Mouse (Mus musculus): ENCODE data around the gene Gjc2. TPM values are rescaled to one million over a fixed set of nuclear protein-coding genes. Genes with fewer than 3 reads are reported as not detected.

Gene Gjc2
- polyA plus RNA-seq, 1 experiment = 8.9 TPM

DNA sequence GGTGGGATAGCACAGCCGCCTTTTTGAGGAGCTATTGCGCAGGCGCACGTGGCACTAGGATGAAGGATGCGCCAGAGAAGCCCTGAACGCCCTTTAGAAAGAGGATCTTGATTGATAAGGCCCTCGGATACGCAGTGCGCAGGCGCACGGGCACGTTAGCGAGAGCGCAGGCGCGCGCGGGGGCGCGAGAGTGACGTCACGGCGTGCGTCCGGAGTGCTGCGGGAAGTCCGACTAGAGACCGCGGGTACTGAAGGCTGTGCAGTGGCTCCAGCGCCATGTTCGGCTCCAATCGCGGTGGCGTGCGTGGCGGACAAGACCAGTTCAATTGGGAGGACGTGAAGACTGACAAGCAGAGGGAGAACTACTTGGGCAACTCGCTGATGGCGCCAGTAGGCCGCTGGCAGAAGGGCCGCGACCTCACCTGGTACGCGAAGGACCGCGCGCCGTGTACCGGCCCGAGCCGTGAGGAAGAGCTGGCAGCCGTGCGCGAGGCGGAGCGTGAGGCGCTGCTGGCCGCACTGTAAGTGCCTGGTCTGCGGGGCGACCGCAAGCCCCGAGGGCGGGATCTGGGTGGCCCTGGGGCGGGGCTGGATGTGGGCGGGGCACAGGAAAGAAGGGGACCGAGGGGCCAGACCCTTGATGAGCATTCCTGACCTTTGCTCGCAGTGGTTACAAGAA lies 25.3 kb upstream of the Gjc2 start, which contains the start of gene 2310033P09Rik:
TSS of gene 2310033P09Rik (plus strand) at position 169 of the 679 bp plus-strand sequence.
- peak; percentile 84 for DNase-seq (ENCODE audit: low spot score)

GRCm38 (mm10) chr11:59202081-59202995 lies 19.3 kb upstream of the Gjc2 start, which contains the start of gene Mrpl55:
Gene Mrpl55, plus strand, starts transcription at chr11:59202486.
- peak; percentile 82 for DNase-seq (ENCODE audit: low spot score)

DNA sequence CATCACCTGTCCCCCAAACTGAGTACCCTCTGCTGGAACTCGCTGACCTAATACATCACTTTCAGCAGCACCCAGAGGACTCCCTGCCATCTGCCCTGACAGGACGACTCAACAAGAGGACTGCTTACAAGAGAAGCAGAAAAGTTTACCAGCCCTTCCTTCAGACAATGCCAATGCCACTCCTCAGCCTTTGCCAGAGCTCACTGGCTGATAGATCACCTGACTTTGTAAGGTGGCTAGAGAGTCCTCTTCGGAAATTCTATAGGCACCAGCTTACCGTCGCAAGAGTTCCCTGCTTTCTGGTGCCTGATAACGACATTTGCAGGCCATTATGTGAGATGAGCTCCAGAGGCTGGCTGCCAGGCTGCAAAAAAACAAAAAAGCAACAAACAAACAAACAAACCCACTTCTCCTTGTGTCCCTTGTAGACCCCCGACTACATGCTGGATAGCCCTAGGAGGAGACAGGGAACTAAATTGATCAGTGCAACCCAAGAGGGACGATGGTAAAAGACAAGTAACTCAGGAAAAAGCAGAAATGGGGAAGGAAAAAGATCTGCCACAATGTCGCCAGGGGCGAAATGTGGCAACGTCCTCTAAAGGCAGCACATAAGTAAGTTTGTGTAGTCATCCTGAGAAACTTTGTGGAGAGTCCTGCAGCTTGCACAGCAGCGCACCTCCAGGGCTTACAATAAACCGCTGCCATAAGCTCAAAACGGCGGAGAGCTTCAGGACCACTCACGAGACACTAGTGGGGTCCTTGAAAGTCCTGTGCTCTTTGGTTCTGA lies 18.4 kb upstream of the Gjc2 start:
- no peak for DNase-seq (ENCODE audit: low spot score)

DNA sequence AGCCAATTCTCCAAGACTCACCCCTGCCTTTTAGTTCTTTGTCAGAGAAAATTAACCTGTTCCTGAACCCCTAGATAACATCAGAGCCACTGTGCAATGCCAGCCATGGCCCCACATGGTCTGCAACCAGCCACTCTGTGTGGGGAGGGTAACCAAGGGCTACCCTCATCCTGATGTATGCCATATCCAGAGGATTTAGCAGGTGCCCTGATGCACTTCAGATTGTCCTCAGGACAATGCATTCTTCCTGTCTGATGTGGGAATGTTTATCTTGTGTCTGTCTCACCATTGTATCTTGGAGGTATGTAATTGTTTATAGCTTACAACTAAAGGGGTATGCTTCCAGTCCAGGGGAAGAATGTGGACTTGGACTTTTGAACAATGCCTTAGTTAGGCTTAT lies 13.2 kb upstream of the Gjc2 start:
- no peak for DNase-seq (ENCODE audit: low spot score)

- DNase-seq (ENCODE audit: low spot score) = no peak
These were observed 9.0 kb upstream of the Gjc2 start, which contains the start of gene Guk1 for GRCm38 (mm10) chr11:59192059-59192386. Gene Guk1, minus strand, starts transcription at chr11:59192212.

- DNase-seq (ENCODE audit: low spot score) = peak; percentile 91
These were observed 8.4 kb upstream of the Gjc2 start for GRCm38 (mm10) chr11:59191231-59192058.

- DNase-seq (ENCODE audit: low spot score) = no peak
These were observed 4.7 kb upstream of the Gjc2 start for GRCm38 (mm10) chr11:59187706-59188105.

- no peak for DNase-seq (ENCODE audit: low spot score)
These were observed 2.5 kb upstream of the Gjc2 start for GRCm38 (mm10) chr11:59185490-59185889.

DNA sequence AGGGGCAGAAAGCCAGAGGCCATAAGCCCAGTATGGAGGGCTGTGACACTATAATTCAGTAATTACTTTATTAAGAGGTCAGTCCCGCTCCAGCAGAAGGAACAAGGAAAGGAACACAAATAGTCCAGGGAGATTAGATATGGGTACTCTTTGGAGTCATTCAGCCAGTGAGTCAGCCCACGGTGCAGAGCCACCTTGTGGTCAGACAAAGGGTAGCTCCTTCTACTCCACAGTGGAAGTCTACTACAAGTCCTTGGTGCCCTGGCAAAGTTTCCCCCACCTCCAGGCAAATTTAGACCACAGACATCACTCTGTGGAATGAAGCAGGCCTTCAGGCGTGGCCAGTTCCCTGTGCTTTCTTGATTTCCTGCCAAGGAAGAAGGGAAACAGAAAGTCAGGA lies 808 bp upstream of the Gjc2 start:
- no peak for DNase-seq (ENCODE audit: low spot score)

DNA sequence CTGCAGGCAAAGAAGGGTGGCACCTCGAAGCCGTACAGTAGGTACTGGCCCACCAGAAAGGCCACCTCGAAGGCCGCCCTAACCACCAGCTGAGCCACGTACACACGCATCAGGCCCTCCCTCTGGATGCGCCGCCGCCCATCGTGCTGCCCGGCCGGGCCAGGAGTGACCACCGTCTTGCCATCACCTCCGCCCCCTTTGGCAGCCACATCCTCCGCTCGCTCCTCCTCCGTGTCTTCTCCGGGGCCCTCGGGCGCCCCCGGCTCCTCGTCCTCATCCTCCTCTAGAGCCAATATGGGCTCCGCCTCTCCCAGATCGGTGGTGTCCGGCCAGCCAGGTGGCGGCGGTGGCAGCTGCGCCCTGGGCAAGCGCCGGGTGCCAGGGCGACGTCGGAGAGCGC lies 6.1 kb downstream of the Gjc2 start:
- no peak for DNase-seq (ENCODE audit: low spot score)

DNA sequence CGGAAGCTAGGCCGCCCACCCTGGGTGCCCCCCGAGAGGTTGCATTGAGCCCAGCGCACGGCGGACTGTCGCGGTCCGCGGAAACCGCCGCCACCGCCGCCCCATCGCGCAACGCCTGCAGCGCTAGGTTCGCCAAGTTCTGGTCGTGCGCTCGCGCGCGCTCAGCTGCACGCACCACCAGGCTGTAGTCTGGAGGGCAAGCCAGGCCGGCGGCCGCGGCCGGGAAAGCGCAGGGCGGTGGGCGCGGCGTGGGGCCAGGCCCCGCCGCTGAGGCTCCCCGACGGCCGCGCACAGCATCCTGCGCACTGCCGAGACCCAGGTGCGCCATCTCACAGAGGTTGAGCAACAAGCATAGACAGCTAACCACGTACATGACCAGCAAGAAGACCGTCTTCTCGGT lies 6.5 kb downstream of the Gjc2 start:
- DNase-seq (ENCODE audit: low spot score) = no peak

DNA sequence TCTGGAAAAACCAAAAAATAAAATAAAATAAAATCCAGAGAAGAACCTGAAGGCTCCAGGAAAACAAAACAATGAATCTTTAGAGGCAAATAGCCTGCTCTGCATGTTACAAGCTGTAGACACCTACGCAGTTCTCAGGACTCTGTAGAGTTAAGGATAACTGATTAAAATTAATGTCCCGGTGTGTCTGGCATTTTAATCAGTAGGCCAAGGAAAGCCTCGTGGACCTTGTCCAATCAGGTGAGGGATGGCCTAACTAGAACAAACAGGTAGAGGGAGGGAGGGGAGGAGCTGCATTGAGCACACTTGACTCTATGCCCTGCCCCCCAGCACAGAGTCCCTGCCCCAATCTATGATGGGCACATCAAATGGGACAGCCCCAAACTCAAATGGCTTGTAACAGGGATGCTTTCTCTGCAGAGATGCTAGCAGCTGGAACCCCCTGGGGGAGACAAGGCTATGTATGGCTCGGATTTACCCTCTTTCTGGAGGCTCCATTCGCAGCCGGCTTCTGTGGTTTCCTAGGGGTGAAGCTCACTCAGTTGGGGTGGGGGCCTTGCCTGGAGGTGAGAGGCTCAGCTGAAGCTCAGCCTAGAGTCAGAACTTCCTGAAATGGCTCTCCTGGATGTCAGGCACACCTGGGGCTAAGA lies 8.7 kb downstream of the Gjc2 start:
- no peak for DNase-seq (ENCODE audit: low spot score)

DNA sequence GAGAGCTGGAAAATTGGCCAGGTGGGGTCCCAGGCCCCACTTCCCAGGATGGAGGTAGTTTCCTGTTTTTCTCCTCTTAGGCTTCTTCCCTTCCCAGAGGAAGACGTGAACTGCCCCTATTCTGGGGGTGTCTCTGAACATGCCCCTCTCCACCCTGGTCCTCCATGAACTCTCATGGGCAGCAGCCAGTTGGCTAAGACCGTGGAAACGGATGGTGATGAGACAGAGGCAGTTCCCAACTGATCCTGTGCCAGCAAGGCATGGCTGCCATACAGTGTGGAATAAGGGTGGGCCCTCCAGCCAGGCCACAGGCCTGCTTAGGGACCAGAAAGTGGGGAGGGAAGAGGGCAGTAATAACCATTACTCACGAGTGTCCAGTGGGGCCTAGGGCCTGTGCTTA lies 12.5 kb downstream of the Gjc2 start:
- DNase-seq (ENCODE audit: low spot score) = no peak

- no peak for DNase-seq (ENCODE audit: low spot score)
These were observed 13.2 kb downstream of the Gjc2 start for GRCm38 (mm10) chr11:59169807-59170206.

GRCm38 (mm10) chr11:59165616-59166241 lies 17.3 kb downstream of the Gjc2 start:
- DNase-seq (ENCODE audit: low spot score) = no peak

GRCm38 (mm10) chr11:59164384-59164783 lies 18.6 kb downstream of the Gjc2 start:
- DNase-seq (ENCODE audit: low spot score) = no peak

GRCm38 (mm10) chr11:59163255-59164236 lies 19.5 kb downstream of the Gjc2 start, which contains the start of gene Iba57:
Gene Iba57, minus strand, starts transcription at chr11:59163739.
- peak; percentile 99 for DNase-seq (ENCODE audit: low spot score)

DNA sequence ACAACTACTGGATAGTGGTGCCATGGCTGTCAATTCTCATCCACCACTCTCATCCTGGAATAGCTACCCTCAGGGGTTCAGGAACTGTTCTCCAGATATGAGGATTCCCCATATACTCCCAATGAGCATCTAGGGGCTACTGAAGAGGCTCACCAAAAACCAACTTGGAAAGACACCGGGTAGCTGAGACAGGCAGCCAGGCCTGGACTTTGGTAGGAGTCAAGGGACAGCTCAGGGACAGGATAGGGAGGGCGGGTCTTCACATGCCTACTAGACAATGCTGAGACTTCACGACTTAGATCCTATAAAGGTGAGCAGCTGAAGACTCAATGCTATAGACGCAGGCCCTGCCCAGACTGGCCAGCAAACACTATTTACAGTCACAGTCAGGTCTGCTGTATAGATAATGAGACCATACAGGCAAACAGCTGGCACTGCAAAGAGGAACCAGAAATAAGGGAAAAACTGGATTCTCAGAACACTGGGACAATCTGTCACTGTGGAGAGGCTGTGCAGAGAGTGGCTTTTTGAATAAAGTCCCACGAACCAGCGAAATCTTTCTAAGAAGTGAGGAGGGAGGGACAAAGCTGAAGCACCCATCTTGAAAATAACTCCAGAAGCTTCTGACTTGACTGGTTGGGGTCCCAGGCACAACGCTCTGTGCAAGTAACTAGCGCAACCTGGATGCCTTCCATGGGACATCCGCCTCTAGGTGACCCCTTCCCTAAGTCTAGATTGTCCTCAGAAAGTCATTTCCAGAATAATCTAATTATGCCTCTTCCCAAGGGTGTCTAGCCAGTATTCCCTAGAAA lies 20.4 kb downstream of the Gjc2 start:
- DNase-seq (ENCODE audit: low spot score) = no peak

All from urinary bladder, adult 2 months (tissue).